Mouse (Mus musculus) stomach, adult 2 months (tissue): ENCODE measurements around the gene Slc2a10. TPM values are rescaled to one million over a fixed set of nuclear protein-coding genes. Genes with fewer than 3 reads are reported as not detected.

Experiments
- polyA plus RNA-seq: library from polyadenylated mRNA; depleted of rRNA; stranded (reverse); fragments of >200 nt; gene quantifications from 2 replicates; pipeline ENCODE4 v1.2.3, GENCODE M21; 2012; rRNA removed

Slc2a10 gene
- 23.2 and 28.6 TPM in 2 replicates for polyA plus RNA-seq

DNA sequence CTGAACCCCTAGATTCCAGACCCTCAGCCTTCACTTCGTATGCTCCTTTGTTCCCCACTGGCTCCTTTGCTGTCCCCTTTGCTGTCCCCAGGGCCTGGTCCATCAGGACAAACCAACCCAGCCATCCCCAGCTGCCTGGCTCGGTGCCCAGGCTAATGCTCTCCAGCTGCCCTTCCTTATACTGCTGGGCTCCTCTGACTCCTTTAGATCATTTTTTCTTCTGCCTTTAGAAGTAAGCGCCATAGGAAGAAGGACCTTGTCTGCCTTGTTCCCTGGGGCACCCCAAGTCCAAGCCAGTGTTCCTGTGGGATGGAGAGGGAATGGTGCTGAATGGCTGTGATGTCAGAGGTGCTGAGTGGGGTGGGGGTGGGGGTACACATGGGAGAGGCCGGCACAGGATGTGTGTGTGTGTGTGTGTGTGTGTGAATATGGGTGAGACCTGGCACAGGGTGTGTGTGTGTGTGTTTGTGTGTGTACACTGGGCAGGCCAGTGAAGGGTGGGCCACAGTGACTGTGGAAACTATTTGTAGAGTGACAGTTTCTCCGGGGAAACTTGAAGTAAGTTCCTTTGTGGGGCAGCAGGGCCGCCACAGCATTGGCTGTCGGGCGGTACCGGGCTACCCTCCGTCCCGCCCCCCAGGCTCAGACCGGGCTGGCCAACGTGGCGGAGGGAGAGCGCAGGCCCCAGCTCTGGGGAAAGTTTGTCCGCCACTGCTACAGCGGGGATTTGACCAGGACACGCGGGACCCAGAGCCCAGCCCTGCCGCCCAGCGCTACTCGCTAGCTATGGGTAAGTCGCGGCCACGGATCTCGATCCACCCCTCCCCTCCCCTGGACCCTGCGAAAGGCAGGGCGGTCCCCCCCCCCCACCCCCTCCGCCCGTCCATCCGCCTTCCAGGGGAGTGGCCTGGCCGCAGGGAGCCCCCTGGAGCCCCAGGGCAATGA lies at the start of gene Slc2a10:
TSS of gene Slc2a10 (plus strand) at position 529 of the 945 bp plus-strand sequence.

DNA sequence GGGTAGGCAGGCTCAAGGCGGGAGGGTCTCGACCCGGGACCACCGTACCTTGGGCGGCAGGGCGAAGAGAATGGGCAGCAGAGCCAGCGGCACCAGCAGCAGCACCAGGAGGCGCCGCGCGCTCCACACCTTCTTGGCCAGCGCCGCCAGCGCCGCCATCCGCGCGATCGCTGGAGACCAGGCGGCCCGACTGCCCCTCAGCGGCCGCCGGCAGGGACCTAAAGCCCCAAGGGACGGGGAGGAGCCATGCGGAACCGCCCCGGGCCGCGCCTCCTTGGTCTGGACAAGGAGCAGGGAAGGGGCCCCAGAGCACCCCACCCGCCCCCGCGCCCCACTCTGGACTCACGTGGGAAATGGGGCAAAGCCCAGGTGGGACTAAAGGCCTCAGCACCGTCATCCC lies 30.6 kb upstream of the Slc2a10 start, which contains the start of gene Slc13a3:
TSS of gene Slc13a3 (minus strand) at position 228 of the 400 bp plus-strand sequence.

DNA sequence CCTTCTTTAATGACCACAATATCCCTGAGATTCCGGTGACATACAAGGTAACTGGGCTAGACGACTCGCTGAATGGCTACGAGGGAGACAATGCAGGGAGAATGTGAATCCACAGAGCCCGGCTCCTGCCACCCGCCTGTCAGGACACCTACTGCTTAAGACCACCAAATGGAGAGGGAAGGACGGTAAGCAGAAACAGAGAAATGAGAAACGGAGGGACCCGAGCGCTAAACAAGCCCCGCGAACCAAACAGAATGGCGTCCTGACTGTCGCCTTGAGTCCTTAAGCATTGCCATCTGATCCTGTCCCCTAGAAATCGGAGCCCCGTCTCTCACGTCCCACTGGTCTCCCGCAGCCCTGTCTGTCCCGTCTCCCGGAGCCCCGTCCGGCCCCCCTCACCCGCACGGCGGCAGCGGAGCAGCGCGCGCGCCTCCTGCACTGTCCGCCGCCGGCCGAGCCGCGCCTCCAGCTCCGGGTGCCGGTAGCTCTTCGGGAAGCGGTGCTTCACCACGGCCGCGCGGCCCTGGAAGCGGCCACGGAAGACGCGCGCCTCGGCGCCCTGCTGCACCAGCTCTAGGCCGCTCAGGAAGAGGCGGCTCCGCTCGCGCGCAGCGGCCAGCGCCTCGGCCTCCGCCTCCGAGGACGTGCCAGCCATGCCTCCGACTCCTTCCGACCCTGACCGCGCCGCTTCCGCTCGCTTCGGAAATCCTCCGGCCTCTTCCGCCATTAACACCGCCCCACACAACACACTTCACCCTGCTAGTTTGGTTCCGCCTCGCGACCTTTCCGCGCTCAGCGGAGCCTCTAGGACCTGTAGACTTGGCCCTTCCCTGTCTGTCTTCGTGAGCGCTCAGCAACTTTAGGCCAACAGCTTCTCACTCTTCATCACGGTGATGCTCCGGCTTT lies 10.7 kb upstream of the Slc2a10 start, which contains the start of gene Trp53rka:
TSS of gene Trp53rka (minus strand) at position 677 of the 906 bp plus-strand sequence.

Other genes with a start within 250 kb of the Slc2a10 start
- gene Slc35c2, start 215.9 kb upstream of the Slc2a10 start, polyA plus RNA-seq: 28.1 and 30.2 TPM in 2 replicates
- 17.2 and 18.7 TPM in 2 replicates for gene Elmo2, start 177.3 kb upstream of the Slc2a10 start, polyA plus RNA-seq
- not detected in 2 replicates for gene Zfp663, start 135.1 kb upstream of the Slc2a10 start, polyA plus RNA-seq
- gene Zfp334, start 115.5 kb upstream of the Slc2a10 start, polyA plus RNA-seq: 0.31 and 0.43 TPM in 2 replicates
- gene Ocstamp, start 103.4 kb upstream of the Slc2a10 start, polyA plus RNA-seq: 0.18 and 0.26 TPM in 2 replicates
- 0.54 and 1.1 TPM in 2 replicates for gene Slc13a3, start 30.6 kb upstream of the Slc2a10 start, polyA plus RNA-seq
- gene Trp53rka, start 10.5 kb upstream of the Slc2a10 start, polyA plus RNA-seq: 9.8 and 16.7 TPM in 2 replicates
- 35.2 and 49.1 TPM in 2 replicates for gene Eya2, start 91.2 kb downstream of the Slc2a10 start, polyA plus RNA-seq